Mouse (Mus musculus) monocyte, adult 5-6 weeks (primary cell): Measurements from ENCODE around the gene Numa1. TPM values are rescaled to one million over a fixed set of nuclear protein-coding genes. Genes with fewer than 3 reads are reported as not detected.
"Not testable (repeated sequence)": the region's sequence is repeated elsewhere in the genome, so short reads cannot be mapped to it uniquely, and the experiment has no call there.

Experiments
- ATAC-seq: fragments of 153-309, 156-312 bp; replicated peaks from 2 replicates; pipeline ENCODE4 v1.8.0; 2017; ENCODE audit warnings: mild to moderate bottlenecking; ENCODE audit not compliant: low TSS enrichment, insufficient number of reproducible peaks, severe bottlenecking, poor library complexity, low FRiP score
- total RNA-seq: library from RNA; stranded (forward); fragments of 200-1000, 200-491, 200-594 nt; gene quantifications from 3 replicates; pipeline ENCODE4 v1.2.3, GENCODE M21; 2017

Numa1 gene
- total RNA-seq, 1 experiment from 2014 or later: 118 TPM

- ATAC-seq: no peak
Measured at GRCm38 (mm10) chr7:102018034-102018433, 84.1 kb downstream of the Numa1 start.

DNA sequence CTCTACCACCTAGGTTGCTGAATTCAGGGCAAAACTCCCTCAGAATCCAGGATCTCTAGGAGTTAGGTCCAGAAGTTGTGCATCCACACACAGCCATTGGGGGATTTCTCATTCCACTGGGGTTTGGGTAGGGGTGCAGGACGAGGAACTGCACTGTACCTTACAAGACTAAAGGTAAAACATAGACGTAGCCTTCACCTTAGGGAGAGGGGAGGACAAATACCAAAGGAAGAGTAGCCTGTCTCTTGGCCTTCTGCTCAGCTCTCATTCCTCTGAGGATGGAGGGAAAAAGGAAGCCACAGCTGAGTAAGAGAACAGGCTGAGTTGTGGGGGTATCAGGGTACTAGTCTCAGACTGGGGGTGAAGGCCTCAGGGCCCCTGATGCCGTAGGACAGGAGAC is 84.7 kb downstream of the Numa1 start, which contains the start of gene Il18bp:
Gene Il18bp, minus strand, starts transcription at position 101 of the 400 bp plus-strand sequence.
- ATAC-seq: no peak

DNA sequence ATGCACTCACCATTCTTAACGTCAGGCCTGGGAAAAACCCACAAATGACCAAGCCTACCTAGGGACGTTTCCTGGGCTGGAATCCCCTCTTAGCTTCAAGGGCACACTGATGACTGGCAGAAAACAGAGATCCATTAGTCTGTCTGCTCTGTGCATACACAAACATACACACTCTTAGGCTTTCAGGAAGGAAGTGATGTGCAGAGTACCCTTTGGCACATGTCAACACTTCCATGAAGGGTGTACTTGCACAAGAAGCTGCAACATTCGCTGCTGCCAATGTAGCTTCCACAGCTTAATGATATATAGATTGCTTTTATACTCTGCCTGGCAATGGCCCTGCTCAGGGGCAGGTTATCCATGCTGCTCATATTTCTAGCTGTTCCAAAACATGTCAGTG is 85.5 kb downstream of the Numa1 start:
- no peak for ATAC-seq

- not testable (repeated sequence) for ATAC-seq
Measured at GRCm38 (mm10) chr7:102020934-102021333, 87.0 kb downstream of the Numa1 start.

DNA sequence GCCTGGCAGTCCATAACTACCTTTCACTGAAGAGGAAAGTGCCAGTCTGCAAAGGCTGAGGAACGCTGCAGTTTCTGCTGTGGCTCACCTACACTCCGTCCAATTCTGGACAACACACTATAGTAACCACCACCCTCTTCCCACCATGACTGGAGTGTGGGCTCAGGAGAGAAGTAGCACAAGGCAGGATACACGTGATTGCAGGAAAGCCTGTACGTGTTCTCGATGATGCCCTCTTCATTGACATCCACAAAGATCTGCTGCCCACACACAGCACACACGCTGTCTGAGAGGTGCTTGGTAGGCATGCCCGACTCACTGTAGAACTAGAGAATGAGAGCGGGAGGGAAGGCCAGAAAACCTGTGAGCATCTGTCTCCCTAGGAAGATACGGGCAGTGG is 89.9 kb downstream of the Numa1 start:
- no peak for ATAC-seq

- no peak for ATAC-seq
Measured at GRCm38 (mm10) chr7:102025187-102026119, 91.5 kb downstream of the Numa1 start.

DNA sequence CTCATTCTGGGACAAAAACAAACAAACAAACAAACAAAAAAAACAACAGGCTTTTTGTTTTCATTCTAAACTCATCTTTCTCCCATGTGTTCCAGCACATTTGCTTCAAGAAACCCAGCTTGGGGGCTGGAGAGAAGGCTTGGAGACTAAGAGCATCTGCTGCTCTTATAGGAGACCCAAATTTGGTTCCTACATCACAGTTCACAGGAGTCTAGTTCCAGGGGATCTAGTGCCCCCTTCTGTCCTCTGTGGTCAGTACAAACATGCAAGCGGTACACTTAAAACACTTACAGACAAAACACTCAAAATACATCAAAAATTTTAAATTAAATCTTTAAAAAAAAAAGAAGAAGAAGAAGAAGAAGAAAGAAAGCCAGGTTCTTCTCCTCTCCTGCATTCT is 101.0 kb downstream of the Numa1 start:
- ATAC-seq: no peak

DNA sequence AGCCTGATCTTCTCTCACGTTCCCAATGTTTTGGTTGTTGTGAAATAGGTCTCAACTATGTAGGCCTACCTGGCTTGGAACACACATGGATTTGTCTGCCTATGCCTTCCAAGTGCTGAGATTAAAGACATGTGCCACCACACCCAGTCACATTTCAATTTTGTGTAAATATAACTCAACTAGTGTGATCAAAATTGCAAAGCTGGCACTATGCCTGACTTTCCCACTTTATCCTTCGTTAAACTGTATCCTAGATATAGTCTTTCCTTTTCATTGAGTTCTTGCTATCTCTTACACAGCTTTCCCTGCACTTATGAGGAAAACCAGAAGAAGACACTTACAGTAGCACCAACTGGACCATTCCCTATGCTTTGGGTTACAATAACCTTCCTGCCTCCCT is 101.6 kb downstream of the Numa1 start:
- ATAC-seq: no peak

DNA sequence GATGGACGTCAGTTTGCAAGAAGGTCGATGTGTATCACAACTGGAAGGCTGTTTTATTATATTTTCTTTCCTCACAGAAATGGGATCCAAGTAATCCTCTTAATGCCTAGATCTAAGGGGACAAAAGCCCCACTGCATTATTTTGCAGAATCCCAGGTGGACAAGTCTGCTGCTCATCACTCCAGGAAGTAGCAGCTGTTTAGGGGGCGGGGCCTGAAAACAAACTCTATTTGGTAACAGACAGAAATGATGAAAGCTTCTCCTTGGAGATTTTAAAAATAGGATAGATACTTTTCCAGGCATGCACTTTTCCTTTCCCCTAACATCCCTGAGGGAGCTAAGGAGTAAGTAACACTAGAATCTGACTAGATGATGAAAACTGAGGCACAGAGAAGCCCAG is 103.4 kb downstream of the Numa1 start:
- no peak for ATAC-seq

DNA sequence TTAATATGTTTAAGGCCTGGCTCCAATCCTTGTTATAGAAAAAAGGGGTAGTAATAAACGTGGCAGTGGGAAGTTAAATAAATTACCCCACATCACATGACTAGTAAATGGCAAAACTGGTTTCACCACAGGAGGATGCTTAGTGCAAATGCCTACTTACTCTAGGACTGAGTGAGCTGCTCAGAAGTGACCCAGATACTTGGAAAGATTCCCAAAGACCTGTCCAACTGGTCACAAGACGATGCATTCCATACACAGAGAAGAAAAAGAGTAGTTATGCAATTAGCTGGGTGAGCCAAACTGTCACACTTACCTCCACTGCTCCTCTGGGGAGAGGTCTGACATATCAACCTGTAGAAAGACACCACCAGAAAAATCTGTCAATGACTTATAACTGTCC is 108.4 kb downstream of the Numa1 start:
- no peak for ATAC-seq

GRCm38 (mm10) chr7:102048524-102048923 is 114.6 kb downstream of the Numa1 start:
- not testable (repeated sequence) for ATAC-seq

DNA sequence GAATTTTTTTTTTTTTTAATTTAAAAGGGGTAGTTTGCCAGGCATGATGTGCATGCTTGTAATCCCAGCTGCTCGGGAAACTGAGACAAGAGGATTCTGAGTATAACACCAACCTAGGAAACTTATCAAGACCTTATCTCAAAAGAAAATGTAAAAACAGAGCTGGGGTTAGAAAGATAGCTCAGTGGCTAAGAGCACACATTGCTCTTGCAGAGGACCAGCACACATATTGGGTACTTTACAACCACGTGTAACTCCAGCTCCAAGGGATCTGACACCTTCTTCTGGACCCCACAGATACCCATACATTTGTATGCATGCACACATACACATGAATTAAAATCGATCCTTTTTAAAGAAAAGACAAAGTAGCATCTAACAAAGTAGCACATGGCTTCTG is 127.4 kb downstream of the Numa1 start:
- no peak for ATAC-seq

- no peak for ATAC-seq
Measured at GRCm38 (mm10) chr7:102062203-102062602, 128.3 kb downstream of the Numa1 start.

- ATAC-seq: no peak
Measured at GRCm38 (mm10) chr7:102063891-102064290, 130.0 kb downstream of the Numa1 start.

Other genes with a start within 250 kb of the Numa1 start
- not detected in 3 replicates for gene Phox2a, start 115.8 kb upstream of the Numa1 start, total RNA-seq
- 20.6 to 58.3 TPM (median 31.0 TPM) in 3 replicates for gene Inppl1, start 95.9 kb upstream of the Numa1 start, total RNA-seq
- gene Folr2, start 76.9 kb upstream of the Numa1 start, total RNA-seq: not detected in 3 replicates
- 42.5 to 46.2 TPM (median 43.1 TPM) in 3 replicates for gene Anapc15, start 70.4 kb upstream of the Numa1 start, total RNA-seq
- gene Folr1, start 63.3 kb upstream of the Numa1 start, total RNA-seq: not detected in 3 replicates
- gene Lamtor1, start 28.2 kb upstream of the Numa1 start, total RNA-seq: 72.2 to 74.2 TPM (median 73.7 TPM) in 3 replicates
- gene Tomt, start 27.8 kb upstream of the Numa1 start, total RNA-seq: 0.68 to 0.96 TPM in 2 of 3 replicates, not detected in the other
- 0.38 to 8.0 TPM (median 2.7 TPM) in 3 replicates for gene Lrrc51, start 216 bp upstream of the Numa1 start, total RNA-seq
- gene Il18bp, start 84.6 kb downstream of the Numa1 start, total RNA-seq: 3.0 to 5.8 TPM (median 3.8 TPM) in 3 replicates
- gene Rnf121, start 131.4 kb downstream of the Numa1 start, total RNA-seq: 13.5 to 24.5 TPM (median 15.9 TPM) in 3 replicates
- gene Xndc1, start 131.4 kb downstream of the Numa1 start, total RNA-seq: 10.8 to 18.4 TPM (median 13.2 TPM) in 3 replicates
- 0.87 TPM in 1 of 3 replicates, not detected in the others for gene Xntrpc, start 131.6 kb downstream of the Numa1 start, total RNA-seq
- gene Trpc2, start 149.0 kb downstream of the Numa1 start, total RNA-seq: 0.29 to 0.43 TPM in 2 of 3 replicates, not detected in the other
- gene Art1, start 167.6 kb downstream of the Numa1 start, total RNA-seq: not detected in 3 replicates
- not detected in 3 replicates for gene Art5, start 175.4 kb downstream of the Numa1 start, total RNA-seq
- not detected in 3 replicates for gene Chrna10, start 182.7 kb downstream of the Numa1 start, total RNA-seq